Mouse (Mus musculus): ENCODE results near the gene Olfr906. TPM values are rescaled to one million over a fixed set of nuclear protein-coding genes. Genes with fewer than 3 reads are reported as not detected.

The Olfr906 gene
- polyA plus RNA-seq (2012; rRNA removed): not detected in 2 replicates

DNA sequence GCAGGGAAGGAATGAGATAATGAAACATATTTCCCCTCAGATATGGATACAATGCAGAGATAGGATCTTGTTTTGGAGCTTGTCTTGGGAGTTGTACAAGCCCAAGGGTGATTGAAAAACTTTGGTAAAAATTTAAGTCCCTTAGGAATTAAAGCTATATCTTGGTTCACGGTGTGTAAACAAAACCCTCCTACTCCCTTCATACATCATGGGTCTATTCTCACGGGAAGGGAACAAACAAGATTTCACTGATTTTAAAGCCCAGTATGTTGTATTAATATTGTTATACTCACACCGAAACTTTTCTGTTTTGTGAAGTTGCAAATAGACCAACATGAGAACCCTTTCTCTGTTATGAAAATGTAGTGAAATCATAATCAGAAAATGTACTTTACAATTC is at the start of gene Olfr906:
TSS of gene Olfr906 (plus strand) at position 301 of the 400 bp plus-strand sequence.
- WGBS: 76% methylated on average over 3 of the region's 3 CpGs
- no peak for DNase-seq (ENCODE audit: low read depth, low spot score)

DNA sequence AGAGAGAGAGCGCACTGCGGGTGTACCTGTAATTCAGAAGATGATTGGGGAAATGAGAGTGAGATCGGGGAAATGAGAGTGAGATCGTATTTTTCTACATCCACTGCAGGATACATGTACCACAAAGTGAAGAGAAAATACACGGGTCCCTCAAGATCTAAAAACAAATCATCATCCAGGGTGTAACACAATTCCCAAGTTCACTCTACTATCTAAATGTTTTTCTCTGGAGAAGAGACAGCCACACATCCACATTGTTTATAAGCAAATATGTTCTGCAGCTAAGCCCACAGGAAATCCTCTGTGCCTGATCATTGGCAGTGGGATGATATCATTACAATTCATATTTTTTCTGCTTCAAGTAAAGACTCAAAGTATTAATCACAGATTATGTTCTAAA is 39.5 kb upstream of the Olfr906 start, which contains the start of gene Olfr902:
TSS of gene Olfr902 (plus strand) at position 301 of the 400 bp plus-strand sequence.
- 89% methylated on average over 5 of the region's 5 CpGs for WGBS
- no peak for DNase-seq (ENCODE audit: low read depth, low spot score)

DNA sequence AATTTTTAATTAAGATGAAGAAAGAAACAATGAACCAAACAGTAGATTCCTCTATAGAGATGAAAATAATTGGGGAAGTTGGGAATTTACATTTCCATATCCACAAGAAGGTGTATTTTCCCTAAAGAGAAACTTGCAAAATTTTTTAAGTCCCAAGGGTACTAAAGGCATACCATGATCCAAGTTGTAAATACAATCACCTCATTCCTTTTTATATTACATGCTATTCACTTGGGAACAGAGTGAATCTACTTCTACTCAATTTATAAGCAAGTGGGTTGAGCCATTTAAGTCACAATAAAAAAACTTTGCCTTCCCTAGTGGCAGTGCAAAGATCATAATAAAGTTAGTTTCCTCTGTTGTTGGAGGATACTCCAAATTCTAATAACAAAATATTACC is 24.0 kb upstream of the Olfr906 start, which contains the start of gene Olfr904:
TSS of gene Olfr904 (plus strand) at position 301 of the 400 bp plus-strand sequence.
- no peak for DNase-seq (ENCODE audit: low read depth, low spot score)

DNA sequence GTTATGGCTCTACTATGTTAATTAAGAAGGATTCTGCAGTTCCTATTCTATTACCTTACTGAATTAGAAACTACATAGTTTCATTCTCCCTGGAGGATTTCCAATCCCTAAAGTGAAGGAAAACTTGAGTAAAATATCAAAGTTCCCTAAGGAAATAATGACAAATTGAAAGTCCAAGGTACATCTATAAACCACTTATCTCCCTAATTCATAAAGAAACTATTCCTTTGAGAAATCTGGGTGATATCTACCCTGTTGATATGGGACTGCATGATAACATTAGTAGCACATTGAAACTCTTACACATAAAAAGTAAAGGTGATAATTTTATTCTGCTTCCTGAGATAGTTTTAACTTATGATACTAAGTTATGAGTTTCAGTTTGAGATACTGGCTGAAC is 16.1 kb upstream of the Olfr906 start, which contains the start of gene Olfr905:
TSS of gene Olfr905 (plus strand) at position 301 of the 400 bp plus-strand sequence.
- DNase-seq (ENCODE audit: low read depth, low spot score): no peak

DNA sequence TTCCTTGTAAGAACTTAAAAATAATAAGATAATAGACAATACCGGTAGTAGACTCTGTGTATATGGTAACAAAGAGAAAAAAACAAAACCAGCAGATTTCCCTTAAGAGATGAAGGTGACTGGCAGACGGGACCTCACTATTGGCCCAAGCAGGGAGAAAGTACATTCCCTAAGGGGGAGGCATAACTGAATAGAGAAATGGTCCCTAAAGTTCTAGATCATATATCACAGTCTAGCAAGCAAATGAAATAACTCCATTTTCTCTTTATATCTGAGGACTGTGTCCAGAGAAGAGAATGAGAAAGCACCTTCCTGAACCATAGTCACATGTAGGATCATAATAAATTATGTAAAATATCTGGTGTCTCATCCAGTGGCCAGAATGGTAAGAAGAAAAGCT is 8.6 kb downstream of the Olfr906 start, which contains the start of gene Olfr907:
TSS of gene Olfr907 (plus strand) at position 301 of the 400 bp plus-strand sequence.
- no peak for DNase-seq (ENCODE audit: low read depth, low spot score)
- WGBS: 77% methylated on average over 2 of the region's 2 CpGs

DNA sequence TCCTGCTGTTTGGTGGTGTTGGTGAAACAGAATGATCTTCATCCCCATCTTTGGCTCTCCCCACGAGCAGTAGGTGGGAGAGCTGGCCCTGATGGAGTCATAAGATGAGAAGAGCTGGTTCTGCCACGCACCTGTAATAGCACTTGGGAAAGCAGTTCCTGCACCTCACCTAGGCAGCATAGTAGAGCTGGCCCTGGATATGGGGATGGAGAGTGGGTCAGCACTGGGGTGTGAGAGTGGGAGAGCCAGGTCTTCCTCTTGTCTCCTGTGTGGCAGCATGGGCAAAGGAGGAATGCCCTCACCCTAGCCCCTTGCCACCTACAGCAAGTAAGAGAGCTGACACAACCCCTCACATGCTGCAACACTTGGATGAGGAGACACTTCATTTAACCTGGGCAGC is 25.5 kb downstream of the Olfr906 start:
- no peak for DNase-seq (ENCODE audit: low read depth, low spot score)
- WGBS: 57% methylated on average over 2 of the region's 2 CpGs

DNA sequence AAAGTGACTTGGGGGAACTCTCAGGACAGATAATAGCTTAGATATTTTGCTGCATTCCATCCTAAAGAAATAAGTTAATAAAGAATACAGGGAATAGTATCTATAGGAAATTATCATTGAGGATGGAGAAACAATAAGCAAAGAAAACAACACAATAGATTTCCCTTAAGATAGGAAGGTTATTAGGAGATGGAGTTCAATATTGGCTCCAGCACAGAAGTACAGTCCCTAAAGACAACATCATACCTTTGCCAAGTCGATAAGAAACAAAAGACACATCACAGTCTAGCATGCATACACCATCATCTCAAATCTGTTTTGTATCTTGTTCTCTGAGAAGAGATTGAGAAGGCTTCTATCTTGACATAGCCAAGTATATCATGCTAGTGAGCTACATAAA is 34.4 kb downstream of the Olfr906 start, which contains the start of gene Olfr911-ps1:
TSS of gene Olfr911-ps1 (plus strand) at position 301 of the 400 bp plus-strand sequence.
- 60% methylated on average over 1 of the region's 1 CpGs for WGBS
- no peak for DNase-seq (ENCODE audit: low read depth, low spot score)

DNA sequence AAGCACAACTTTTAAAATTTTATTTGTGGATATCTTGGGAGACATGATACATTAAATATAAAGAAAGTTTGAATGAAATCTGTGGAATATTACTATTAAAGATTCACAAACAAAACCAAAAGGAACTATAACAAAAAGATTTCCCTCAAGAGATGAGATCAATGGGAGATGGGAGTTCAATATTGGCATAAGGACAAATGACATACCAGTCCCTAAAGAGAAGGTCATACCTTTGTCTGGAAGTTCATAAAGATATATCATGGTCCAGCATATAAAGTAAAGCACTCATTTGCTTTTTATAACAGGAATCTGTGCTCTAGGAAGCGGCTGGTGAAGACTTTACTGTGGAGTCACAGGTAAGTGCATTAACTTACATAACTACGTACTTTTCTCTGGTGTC is 50.7 kb downstream of the Olfr906 start, which contains the start of gene Olfr910:
TSS of gene Olfr910 (plus strand) at position 301 of the 400 bp plus-strand sequence.
- WGBS: 87% methylated on average over 2 of the region's 2 CpGs
- DNase-seq (ENCODE audit: low read depth, low spot score): no peak

Other genes with a start within 250 kb of the Olfr906 start
- not detected in 2 replicates for gene Olfr143, start 234.3 kb upstream of the Olfr906 start, polyA plus RNA-seq (2012; rRNA removed)
- gene Olfr895, start 219.2 kb upstream of the Olfr906 start, polyA plus RNA-seq (2012; rRNA removed): not detected in 2 replicates
- not detected in 2 replicates for gene Olfr896-ps1, start 196.0 kb upstream of the Olfr906 start, polyA plus RNA-seq (2012; rRNA removed)
- not detected in 2 replicates for gene Olfr25, start 158.0 kb upstream of the Olfr906 start, polyA plus RNA-seq (2012; rRNA removed)
- gene Olfr898, start 138.7 kb upstream of the Olfr906 start, polyA plus RNA-seq (2012; rRNA removed): not detected in 2 replicates
- gene Olfr250, start 120.2 kb upstream of the Olfr906 start, polyA plus RNA-seq (2012; rRNA removed): not detected in 2 replicates
- not detected in 2 replicates for gene Olfr251, start 110.0 kb upstream of the Olfr906 start, polyA plus RNA-seq (2012; rRNA removed)
- not detected in 2 replicates for gene Olfr147, start 85.4 kb upstream of the Olfr906 start, polyA plus RNA-seq (2012; rRNA removed)
- gene Olfr901, start 57.6 kb upstream of the Olfr906 start, polyA plus RNA-seq (2012; rRNA removed): not detected in 2 replicates
- gene Olfr902, start 39.4 kb upstream of the Olfr906 start, polyA plus RNA-seq (2012; rRNA removed): not detected in 2 replicates
- gene Olfr904, start 23.9 kb upstream of the Olfr906 start, polyA plus RNA-seq (2012; rRNA removed): not detected in 2 replicates
- gene Olfr905, start 16.0 kb upstream of the Olfr906 start, polyA plus RNA-seq (2012; rRNA removed): not detected in 2 replicates
- gene Olfr907, start 8.7 kb downstream of the Olfr906 start, polyA plus RNA-seq (2012; rRNA removed): not detected in 2 replicates
- not detected in 2 replicates for gene Olfr911-ps1, start 34.5 kb downstream of the Olfr906 start, polyA plus RNA-seq (2012; rRNA removed)
- gene Olfr910, start 50.8 kb downstream of the Olfr906 start, polyA plus RNA-seq (2012; rRNA removed): not detected in 2 replicates
- gene Olfr912, start 93.1 kb downstream of the Olfr906 start, polyA plus RNA-seq (2012; rRNA removed): not detected in 2 replicates
- not detected in 2 replicates for gene Olfr913, start 105.7 kb downstream of the Olfr906 start, polyA plus RNA-seq (2012; rRNA removed)
- not detected in 2 replicates for gene Olfr914, start 118.0 kb downstream of the Olfr906 start, polyA plus RNA-seq (2012; rRNA removed)
- not detected in 2 replicates for gene Olfr916, start 172.8 kb downstream of the Olfr906 start, polyA plus RNA-seq (2012; rRNA removed)
- not detected in 2 replicates for gene Olfr917, start 178.8 kb downstream of the Olfr906 start, polyA plus RNA-seq (2012; rRNA removed)
- not detected in 2 replicates for gene Olfr918, start 187.5 kb downstream of the Olfr906 start, polyA plus RNA-seq (2012; rRNA removed)
- not detected in 2 replicates for gene Olfr919, start 216.6 kb downstream of the Olfr906 start, polyA plus RNA-seq (2012; rRNA removed)
- gene Vwa5a, start 231.2 kb downstream of the Olfr906 start, polyA plus RNA-seq (2012; rRNA removed): 15.4 and 18.1 TPM in 2 replicates

Data from large intestine, adult 2 months (tissue).